Mouse (Mus musculus) fibroblast of lung, adult 2 months (primary cell): ENCODE measurements around the gene Teddm1b.

ENCODE experiments used
- DNase-seq: peaks from one replicate; pipeline ENCODE4 v3.0.0-alpha.2; 2011; ENCODE audit warnings: low read depth

Gene Teddm1b

DNA sequence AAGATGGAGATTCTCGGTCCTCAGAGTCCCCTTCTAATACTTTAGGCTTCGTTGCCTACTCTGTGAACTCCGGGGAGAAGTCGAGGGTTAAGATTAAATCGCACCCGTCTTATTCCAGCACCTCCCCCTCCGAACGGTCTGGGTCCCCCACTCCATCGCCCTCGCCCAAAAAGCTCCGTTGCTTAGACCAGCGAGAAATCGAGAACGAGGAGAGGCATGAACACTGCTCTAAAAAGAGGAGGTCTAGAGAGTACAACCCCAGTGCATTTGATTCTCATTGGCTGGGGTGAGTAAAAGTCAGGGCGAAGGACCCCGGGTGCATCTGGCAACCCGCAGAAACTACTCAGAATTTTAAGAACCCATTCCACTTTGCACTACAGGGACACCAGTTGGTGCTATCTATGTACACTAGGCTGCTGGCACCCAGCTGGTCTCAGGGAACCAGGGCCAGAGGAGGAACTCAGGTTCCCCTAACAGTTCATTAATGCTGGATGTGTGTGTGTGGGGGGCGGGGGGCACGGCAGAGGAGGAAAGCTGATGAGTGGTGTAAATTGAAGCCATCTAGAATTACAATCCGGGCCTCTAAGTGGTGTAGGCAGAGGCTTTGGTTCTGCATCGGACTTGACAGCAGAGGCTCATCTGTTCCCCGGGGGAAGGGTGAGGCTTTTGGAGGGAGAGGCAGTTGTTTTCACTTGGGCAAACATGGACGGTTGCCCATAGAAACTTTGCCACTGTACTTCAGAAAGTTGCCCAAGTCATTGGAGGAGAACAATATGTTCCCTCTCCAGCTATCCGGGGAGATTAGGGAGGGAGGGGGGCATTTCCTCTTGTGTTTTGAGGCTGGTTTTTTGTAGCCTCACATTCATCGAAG, 26.9 kb downstream of the Teddm1b start:
- DNase-seq, result no peak

DNA sequence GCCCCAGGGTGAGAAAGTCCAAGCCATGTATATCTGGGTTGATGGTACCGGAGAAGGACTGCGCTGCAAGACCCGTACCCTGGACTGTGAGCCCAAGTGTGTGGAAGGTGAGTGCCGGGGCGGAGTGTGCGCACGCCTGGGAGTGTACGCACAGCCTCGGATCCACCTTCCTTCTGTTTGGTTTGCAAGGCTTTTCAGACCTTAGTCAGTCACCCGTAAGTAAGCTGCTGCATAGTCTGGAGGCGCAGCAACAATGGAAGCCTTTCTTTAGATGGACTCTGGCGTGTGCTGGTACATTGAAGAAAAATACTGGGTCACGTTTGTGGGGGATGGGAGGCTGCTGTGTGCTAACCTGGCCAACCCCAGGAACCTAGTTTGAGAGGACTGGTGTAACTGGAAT, 28.9 kb downstream of the Teddm1b start:
- no peak for DNase-seq

DNA sequence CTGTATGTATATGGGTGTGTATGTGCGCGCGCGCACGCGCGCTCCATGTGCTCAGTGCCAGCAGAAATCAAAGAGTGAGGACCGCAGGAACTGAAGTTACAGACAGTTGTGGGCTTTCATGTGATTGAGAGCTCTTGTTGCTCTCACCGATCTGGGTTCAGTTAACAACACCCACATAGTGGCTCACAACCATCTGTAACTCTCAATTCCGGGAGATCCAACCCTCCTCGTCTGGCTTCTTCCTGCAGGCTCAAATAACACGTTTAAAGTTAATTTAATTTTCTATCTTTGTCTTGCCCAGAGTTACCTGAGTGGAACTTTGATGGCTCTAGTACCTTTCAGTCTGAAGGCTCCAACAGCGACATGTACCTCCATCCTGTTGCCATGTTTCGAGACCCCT, 30.1 kb downstream of the Teddm1b start:
- no peak for DNase-seq

DNA sequence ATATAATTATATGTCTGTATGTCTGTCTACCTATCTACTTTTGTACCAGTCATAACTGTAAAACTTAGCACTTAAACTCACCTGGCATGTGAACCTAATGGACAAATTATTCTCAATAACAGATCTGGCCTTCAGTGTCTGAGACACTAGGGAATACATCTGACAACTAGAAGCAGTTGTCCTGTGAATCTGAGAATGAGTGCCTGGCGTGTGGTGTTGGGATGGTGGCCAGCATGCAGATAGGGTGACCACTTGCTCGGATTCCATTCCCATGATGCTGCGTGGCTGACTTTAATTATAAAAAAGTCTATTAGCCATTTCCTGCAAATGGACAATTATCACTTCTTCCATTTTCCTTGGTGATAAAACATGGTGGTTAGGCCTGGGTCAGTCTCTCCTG, 31.7 kb downstream of the Teddm1b start:
- no peak for DNase-seq

DNA sequence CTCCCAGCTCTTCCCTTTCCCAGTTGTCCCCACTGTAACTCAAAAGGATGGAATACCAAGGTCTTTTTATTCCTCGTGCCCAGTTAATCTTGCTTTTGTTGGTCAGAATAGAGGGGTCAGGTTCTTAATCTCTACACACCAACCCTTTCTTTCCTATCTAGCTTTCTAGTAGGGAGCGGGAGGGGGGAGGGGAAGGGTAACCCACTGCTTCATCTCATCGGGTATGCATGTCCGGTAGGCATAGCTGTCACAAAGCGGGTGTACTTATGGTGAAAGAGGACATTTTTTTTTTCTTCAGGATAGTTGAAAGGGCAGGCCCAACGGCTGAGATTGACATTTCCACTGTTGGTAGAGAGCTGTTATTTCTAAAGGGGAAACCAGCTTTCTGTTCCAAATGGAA, 34.1 kb downstream of the Teddm1b start:
- DNase-seq, result no peak

DNA sequence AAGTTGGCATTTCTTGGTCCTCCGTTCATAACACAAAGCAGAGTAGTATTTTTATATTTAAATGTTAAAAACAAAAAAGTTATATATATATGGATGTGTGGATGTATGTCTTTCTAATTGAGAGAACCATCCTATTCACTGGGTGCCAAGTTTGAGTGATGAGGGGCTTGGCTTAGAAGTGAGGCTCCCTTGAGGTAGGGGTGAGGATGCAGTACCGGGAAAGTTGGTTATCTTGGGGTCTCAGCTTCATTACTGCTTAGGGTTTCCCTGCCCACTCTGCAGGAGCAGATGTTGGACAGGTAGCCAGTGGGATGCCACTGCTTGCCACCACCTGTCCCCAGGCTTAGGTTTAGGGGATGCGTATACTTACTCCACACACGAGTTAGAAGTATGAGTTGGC, 34.6 kb downstream of the Teddm1b start:
- DNase-seq, result no peak

DNA sequence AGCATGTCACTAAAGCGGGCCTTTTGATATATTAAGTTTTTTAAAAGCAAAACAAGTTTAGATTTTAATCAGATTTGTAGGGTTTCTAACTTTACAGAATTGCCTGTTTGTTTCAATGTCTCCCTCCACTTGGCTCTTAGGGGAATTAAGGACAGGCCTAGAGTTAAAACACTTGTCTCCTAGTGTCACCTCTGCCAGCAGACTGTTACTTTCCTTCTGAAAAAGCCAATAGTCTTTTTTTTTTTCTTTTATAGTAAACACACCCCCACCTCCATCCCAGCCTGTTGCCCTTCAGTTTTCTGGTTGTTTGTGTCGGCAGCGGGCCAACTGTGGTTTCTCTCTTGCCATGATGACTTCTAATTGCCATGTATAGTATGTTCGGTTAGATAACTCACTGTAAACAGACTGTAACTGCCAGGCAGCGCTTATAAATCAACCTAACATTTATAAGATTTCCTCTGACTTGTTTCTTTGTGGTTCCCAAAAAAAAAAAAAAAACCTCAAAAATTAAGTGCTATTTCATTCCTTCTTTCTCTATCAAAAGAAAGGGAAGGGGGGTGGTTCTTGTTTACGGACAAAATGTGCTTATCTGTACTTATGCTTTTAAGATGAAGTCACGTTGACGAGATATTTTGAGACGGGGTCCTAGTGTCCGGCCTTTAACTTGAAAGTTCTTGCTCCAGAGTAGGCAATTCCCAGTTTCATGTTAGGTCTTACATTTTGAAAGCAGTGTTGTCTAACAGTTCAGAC, 35.2 kb downstream of the Teddm1b start:
- DNase-seq, result no peak

DNA sequence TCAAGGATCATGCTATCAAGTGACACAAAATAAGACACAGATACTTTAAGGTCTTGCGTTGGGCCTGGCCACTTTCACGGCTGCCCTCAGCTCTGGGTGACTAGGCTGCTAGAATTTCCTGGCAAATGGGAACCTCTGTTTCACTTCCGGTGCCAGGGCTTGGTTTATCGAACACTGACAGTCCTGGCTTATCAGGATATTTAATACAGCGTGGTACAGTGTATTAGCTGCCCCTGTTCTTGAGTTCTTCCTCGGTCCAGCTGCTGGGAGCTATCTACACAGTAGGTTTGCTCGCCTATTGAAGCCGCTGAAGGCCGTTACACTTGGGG, 35.8 kb downstream of the Teddm1b start:
- no peak for DNase-seq

DNA sequence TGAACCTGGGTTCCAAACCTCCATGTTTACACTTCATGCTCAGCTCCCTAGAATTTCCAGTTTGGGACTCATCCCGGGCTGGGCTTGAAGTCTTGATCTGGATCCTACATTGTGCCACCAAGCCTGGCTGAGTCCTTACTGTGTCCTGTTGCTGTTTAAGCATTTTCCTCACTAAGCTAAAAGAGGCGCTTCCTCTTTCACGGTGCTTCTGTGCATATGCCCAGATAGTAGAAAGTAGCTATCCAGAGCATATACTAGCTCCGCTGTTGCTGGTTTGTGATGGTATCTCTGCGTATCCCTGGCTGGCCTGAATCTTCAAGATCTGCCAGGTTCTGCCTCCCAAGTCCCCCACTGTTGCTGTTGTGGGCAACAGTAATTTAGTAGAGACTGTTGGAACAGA, 36.3 kb downstream of the Teddm1b start:
- no peak for DNase-seq

DNA sequence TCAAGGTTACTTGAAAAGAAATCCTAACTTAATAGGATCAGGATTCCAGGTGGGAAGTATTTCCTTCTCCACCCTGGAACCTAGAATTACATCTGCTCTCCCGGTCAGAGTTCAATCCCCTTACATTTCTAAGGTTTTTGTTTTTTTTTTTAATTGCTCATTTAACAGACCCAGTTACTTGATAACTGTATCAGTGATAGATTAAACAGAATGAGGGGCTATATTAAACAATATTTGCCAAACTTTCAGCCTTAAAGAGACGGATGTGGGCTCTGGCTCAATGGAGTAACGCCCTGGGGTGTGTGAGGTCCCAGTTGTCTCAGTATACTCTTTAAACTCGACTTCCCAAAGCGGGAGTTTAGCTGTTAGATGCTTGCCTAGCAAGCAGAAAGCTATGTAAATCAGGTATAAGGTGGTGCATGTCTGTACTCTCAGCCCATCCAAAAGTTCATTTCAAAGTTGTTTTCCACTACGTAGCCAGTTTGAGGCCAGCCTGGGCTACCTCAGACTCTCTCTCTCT, 37.2 kb downstream of the Teddm1b start:
- DNase-seq, result no peak

DNA sequence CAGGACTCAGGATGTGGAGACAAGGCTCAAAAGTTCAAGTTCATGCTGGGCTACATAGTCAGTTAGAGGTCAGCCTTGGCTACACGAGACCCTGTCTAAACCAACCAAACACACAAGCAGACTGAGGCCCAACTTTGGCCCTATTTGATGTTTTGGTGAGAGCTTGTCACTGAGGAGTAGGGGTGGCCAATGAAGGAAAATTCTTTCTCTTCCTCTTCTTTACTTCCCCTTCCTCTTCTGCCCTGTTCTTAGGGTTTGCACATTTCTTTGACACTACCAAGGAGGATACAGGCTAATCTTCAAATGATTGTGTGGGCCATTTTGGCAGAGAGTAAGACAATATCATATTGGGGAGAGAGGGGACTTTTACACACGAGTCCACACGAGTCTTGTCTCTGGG, 39.7 kb downstream of the Teddm1b start:
- no peak for DNase-seq

DNA sequence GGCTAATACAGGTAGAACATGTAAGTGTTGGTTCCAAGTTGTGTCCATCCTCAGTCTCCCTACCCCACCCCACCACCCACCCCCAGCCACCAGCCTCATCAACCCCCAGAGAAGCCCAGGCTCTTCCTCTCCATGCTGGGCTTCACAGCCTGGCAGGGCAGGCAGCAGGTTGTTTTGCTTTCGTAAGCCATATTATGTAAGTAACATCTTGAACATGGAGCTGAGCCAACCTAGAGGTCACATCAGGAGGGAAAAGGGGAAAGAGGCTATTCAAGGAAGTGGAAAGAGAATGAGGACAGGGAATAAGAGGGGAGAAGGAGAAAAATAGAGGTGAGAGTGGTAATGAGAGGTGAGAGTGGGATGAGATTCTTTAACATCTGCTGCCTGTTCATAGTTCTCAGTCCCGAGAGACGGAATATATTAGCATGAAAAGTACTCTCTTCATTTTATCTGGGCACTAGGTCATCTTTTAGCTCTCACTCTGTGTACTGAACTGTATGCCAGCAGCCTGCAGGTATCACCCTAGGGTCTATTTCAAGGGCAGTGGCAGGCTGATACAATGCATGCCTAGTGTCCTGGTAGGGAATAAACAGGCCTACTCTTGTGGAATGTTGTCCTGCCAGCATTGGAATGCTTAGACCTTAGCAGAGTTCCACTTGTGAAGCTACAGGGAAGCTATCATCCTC, 44.5 kb downstream of the Teddm1b start:
- DNase-seq, result no peak

DNA sequence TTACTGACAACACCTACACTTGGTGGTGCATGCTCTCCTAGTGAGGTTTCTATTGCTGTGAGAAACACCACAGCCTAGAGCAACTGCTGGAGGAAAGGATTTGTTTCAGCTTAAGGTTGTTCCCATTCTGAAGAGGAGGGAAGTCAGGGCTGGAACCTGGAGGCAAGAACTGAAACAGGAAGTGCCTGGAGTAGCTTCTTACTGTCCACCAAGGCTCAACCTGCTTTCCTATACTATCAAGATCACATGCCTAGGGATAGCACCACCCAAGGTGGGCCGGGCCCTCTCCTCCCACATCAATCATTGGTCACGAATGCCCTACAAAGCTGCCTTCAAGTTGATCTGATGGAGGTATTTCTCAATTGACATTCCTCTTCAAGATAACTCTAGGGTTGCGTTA, 47.5 kb downstream of the Teddm1b start:
- DNase-seq, result no peak

DNA sequence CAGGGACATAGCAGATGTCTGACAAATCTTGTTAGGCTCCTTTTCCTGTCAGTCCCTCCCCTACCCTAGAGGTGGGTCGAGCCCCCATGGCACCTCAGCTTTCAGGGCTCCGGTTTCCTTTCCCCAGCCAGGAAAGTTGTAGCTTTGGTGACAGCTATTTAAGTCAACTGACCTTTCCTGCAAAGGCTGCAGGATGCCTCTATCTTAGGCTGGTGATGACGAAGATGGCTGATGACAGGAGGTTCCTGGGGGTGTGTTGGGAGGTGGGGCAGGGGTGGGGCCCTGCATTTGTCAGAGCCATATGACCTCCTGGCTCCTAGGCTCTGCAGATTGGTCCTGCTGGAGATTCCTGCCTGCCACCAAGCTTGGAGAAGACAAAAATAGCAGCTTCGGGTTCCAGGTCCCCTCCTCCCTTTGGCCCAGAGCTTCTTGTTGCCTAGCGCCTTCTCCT, 48.5 kb downstream of the Teddm1b start:
- no peak for DNase-seq

DNA sequence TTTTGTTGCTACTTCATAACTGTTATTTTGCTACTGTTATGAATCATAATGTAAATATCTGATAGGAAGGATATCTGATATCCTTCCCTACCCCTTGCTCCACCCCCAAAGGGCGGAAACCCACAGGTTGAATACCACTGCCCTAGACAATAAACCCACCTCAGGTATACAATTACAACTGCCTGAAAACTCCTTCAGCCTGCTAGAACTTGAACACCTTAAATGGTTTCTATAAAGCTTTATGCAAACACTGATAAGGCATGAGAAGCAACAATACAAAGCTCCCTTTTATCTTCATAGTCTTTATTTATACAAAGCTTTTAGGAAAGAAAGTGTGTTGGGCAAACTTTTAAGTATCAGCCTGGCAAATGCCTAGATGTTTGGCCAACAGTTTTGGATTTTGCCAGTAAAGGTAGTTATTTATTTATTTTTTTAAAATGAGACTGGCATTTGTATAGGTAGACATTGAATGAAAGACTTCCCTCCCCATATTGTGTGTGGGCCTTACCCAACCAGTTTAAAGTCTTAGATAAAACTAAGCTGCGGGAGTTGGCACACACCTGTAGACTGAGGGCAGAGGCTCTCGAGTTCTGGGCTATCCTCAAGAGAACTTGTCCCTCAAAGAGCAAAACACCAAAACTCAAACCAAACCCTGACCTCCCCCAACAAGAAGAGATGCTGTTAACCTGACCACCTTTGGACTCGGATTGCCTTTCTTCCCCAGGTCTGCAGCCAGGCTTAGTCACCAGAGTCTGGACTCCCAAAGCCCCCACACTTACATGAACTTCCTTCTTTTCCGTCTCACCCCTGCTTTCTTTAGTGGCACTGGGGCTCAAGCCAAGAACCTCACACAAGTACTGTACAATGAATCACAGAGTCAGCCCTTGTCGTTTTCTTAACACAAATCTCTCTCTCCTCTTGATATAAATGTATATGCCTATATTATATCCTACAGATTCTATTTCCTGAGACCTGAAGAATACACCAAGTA, 50.5 kb downstream of the Teddm1b start:
- no peak for DNase-seq
